Mouse (Mus musculus) MEL (cell line): ENCODE results near the gene Nfia. TPM values are rescaled to one million over a fixed set of nuclear protein-coding genes. Genes with fewer than 3 reads are reported as not detected.

Source experiments
- DNase-seq: peaks from one replicate; pipeline ENCODE4 v3.0.0; 2011; ENCODE audit warnings: low read depth, low spot score
- H3K27ac ChIP-seq: 2 replicates; pipeline ENCODE4 v1.5.1; 2012; ENCODE audit warnings: low read depth, mild to moderate bottlenecking, control low read depth, low read length, moderate library complexity; ENCODE audit not compliant: control insufficient read depth
- H3K27me3 ChIP-seq, 2 experiments: fragments of 150-350 bp in 1 of 2; sonication (generic) in 1 of 2; 2 replicates each; pipeline ENCODE4 v1.6.1; 2012; ENCODE audit warnings: low read length in 2 of 2, mild to moderate bottlenecking in 2 of 2, improper control_type of control experiment in 1 of 2, moderate library complexity in 1 of 2; ENCODE audit not compliant: insufficient read depth in 2 of 2, control insufficient read depth in 1 of 2
- H3K36me3 ChIP-seq, 2 experiments: 2 replicates each; pipeline ENCODE4 v1.6.1; 2012 to 2014; ENCODE audit warnings: low read length in 2 of 2, improper control_type of control experiment in 1 of 2, inconsistent platforms in 1 of 2, mild to moderate bottlenecking in 1 of 2; ENCODE audit not compliant: insufficient read depth in 2 of 2, control insufficient read depth in 1 of 2
- H3K4me1 ChIP-seq, 2 experiments: fragments of 150-350 bp in 1 of 2; sonication (generic) in 1 of 2; 2 replicates each; pipeline ENCODE4 v1.6.1; 2012; ENCODE audit warnings: low read length in 2 of 2, improper control_type of control experiment in 1 of 2, mild to moderate bottlenecking in 1 of 2; ENCODE audit not compliant: insufficient read depth in 2 of 2, control insufficient read depth in 1 of 2
- H3K4me3 ChIP-seq, 2 experiments: fragments of 150-350 bp in 1 of 2; sonication (generic) in 1 of 2; 2 replicates each; pipeline ENCODE4 v1.5.1; 2012; ENCODE audit warnings: low read depth in 2 of 2, low read length in 2 of 2, mild to moderate bottlenecking in 2 of 2, moderate library complexity in 2 of 2, control low read depth in 1 of 2, improper control_type of control experiment in 1 of 2; ENCODE audit not compliant: control insufficient read depth in 1 of 2, insufficient read depth in 1 of 2
- H3K79me2 ChIP-seq: 2 replicates; pipeline ENCODE4 v1.6.1; 2012; ENCODE audit warnings: mild to moderate bottlenecking, low read length, moderate library complexity; ENCODE audit not compliant: control insufficient read depth, poor library complexity, insufficient read depth
- H3K9ac ChIP-seq: 2 replicates; pipeline ENCODE4 v1.6.1; 2012; ENCODE audit warnings: low read depth, mild to moderate bottlenecking, control low read depth, low read length, moderate library complexity; ENCODE audit not compliant: control insufficient read depth, poor library complexity, severe bottlenecking
- H3K9me3 ChIP-seq: fragments of 150-350 bp; sonication (generic); replicated peaks from 2 replicates; pipeline ENCODE4 v1.6.1; 2012; ENCODE audit warnings: mild to moderate bottlenecking, low read length, improper control_type of control experiment, moderate library complexity; ENCODE audit not compliant: insufficient read depth
- CTCF ChIP-seq, 3 experiments: IDR thresholded peaks in 2 of 3; conservative IDR thresholded peaks in 1 of 3; 2 replicates each; pipeline ENCODE4 v1.5.1; 2011 to 2012; ENCODE audit warnings: low read length in 3 of 3, low read depth in 2 of 3, mild to moderate bottlenecking in 2 of 3, improper control_type of control experiment in 1 of 3, inconsistent platforms in 1 of 3, mixed read lengths in 1 of 3, moderate library complexity in 1 of 3; ENCODE audit not compliant: control insufficient read depth in 1 of 3, insufficient read depth in 1 of 3, poor library complexity in 1 of 3, severe bottlenecking in 1 of 3
- E2F4 ChIP-seq: IDR thresholded peaks from 2 replicates; pipeline ENCODE4 v1.6.1; 2011; ENCODE audit warnings: low read depth, low read length, improper control_type of control experiment, borderline replicate concordance
- ELF1 ChIP-seq: IDR thresholded peaks from 2 replicates; pipeline ENCODE4 v1.6.1; 2014; ENCODE audit warnings: low read depth, mild to moderate bottlenecking, inconsistent platforms, low read length, improper control_type of control experiment, moderate library complexity
- GABPA ChIP-seq: IDR thresholded peaks from 2 replicates; pipeline ENCODE4 v1.6.1; 2012; ENCODE audit warnings: low read depth, mild to moderate bottlenecking, inconsistent platforms, low read length, improper control_type of control experiment, moderate library complexity
- HCFC1 ChIP-seq: IDR thresholded peaks from 2 replicates; pipeline ENCODE4 v1.6.1; 2012; ENCODE audit warnings: low read depth, mild to moderate bottlenecking, inconsistent platforms, low read length, improper control_type of control experiment, moderate library complexity
- JUND ChIP-seq: IDR thresholded peaks from 2 replicates; pipeline ENCODE4 v1.6.1; 2011; ENCODE audit warnings: low read depth, mild to moderate bottlenecking, improper control_type of control experiment, low read length
- KAT2A ChIP-seq: conservative IDR thresholded peaks from 2 replicates; pipeline ENCODE4 v1.6.1; 2012; ENCODE audit warnings: low read depth, low read length, improper control_type of control experiment, inconsistent platforms
- MAFK ChIP-seq: IDR thresholded peaks from 2 replicates; pipeline ENCODE4 v1.6.1; 2011; ENCODE audit warnings: low read depth, mild to moderate bottlenecking, low read length, improper control_type of control experiment, borderline replicate concordance
- MAX ChIP-seq: IDR thresholded peaks from 2 replicates; pipeline ENCODE4 v1.6.1; 2011; ENCODE audit warnings: low read length, improper control_type of control experiment
- MAZ ChIP-seq: IDR thresholded peaks from 2 replicates; pipeline ENCODE4 v1.6.1; 2012; ENCODE audit warnings: low read depth, mild to moderate bottlenecking, inconsistent platforms, low read length, improper control_type of control experiment
- MYB ChIP-seq: IDR thresholded peaks from 2 replicates; pipeline ENCODE4 v1.6.1; 2011; ENCODE audit warnings: mild to moderate bottlenecking, low read depth, low read length, improper control_type of control experiment
- MYC ChIP-seq: IDR thresholded peaks from 2 replicates; pipeline ENCODE4 v1.6.1; 2011; ENCODE audit warnings: low read depth, mild to moderate bottlenecking, low read length, improper control_type of control experiment, moderate library complexity
- NRF1 ChIP-seq: IDR thresholded peaks from 2 replicates; pipeline ENCODE4 v1.6.1; 2014; ENCODE audit warnings: low read depth, mild to moderate bottlenecking, inconsistent platforms, low read length, improper control_type of control experiment, moderate library complexity; ENCODE audit not compliant: poor library complexity, insufficient read depth, severe bottlenecking
- POLR2A ChIP-seq, 2 experiments: IDR thresholded peaks; 2 replicates each; pipeline ENCODE4 v1.6.1; 2011 to 2012; ENCODE audit warnings: low read length in 2 of 2, mild to moderate bottlenecking in 2 of 2, control low read depth in 1 of 2, improper control_type of control experiment in 1 of 2, low read depth in 1 of 2, moderate library complexity in 1 of 2; ENCODE audit not compliant: control insufficient read depth in 1 of 2, insufficient read depth in 1 of 2, poor library complexity in 1 of 2
- POLR2AphosphoS2 ChIP-seq: IDR thresholded peaks from 2 replicates; pipeline ENCODE4 v1.6.1; 2011; ENCODE audit warnings: low read length, improper control_type of control experiment
- POLR2AphosphoS5 ChIP-seq: IDR thresholded peaks from 2 replicates; pipeline ENCODE4 v1.6.1; 2012; ENCODE audit warnings: low read depth, borderline replicate concordance, mild to moderate bottlenecking, inconsistent platforms, low read length, moderate library complexity, mixed read lengths
- RCOR1 ChIP-seq: IDR thresholded peaks from 2 replicates; pipeline ENCODE4 v1.6.1; 2012; ENCODE audit warnings: low read depth, mild to moderate bottlenecking, inconsistent platforms, low read length, improper control_type of control experiment
- SMC3 ChIP-seq: IDR thresholded peaks from 2 replicates; pipeline ENCODE4 v1.6.1; 2011; ENCODE audit warnings: low read depth, low read length, improper control_type of control experiment
- TAL1 ChIP-seq: IDR thresholded peaks from 2 replicates; pipeline ENCODE4 v1.6.1; 2012; ENCODE audit warnings: mild to moderate bottlenecking, inconsistent platforms, low read length, moderate library complexity, mixed read lengths
- TBP ChIP-seq: IDR thresholded peaks from 2 replicates; pipeline ENCODE4 v1.8.0; 2011; ENCODE audit warnings: low read depth, low read length, improper control_type of control experiment
- TCF12 ChIP-seq: IDR thresholded peaks from 2 replicates; pipeline ENCODE4 v1.6.1; 2014; ENCODE audit warnings: low read depth, mild to moderate bottlenecking, inconsistent platforms, low read length, improper control_type of control experiment, moderate library complexity
- UBTF ChIP-seq: IDR thresholded peaks from 2 replicates; pipeline ENCODE4 v1.6.1; 2012; ENCODE audit warnings: low read depth, mild to moderate bottlenecking, inconsistent platforms, low read length, improper control_type of control experiment, moderate library complexity, borderline replicate concordance; ENCODE audit not compliant: insufficient read depth
- USF1 ChIP-seq: IDR thresholded peaks from 2 replicates; pipeline ENCODE4 v1.6.1; 2014; ENCODE audit warnings: low read depth, mild to moderate bottlenecking, inconsistent platforms, low read length, improper control_type of control experiment, moderate library complexity
- ZMIZ1 ChIP-seq: IDR thresholded peaks from 2 replicates; pipeline ENCODE4 v1.6.1; 2012; ENCODE audit warnings: low read depth, mild to moderate bottlenecking, inconsistent platforms, low read length, improper control_type of control experiment, moderate library complexity
- polyA plus RNA-seq, 2 experiments: library from polyadenylated mRNA; stranded (reverse) in 1 of 2; unstranded in 1 of 2; fragments of >175 nt in 1 of 2; fragments of >200 nt in 1 of 2; gene quantifications; 2 replicates each; pipeline versions ENCODE4 v1.2.1 to v1.2.4; 2012; ENCODE audit warnings: low replicate concordance in 2 of 2, low read depth in 1 of 2; ENCODE audit not compliant: insufficient read length in 2 of 2, insufficient read depth in 1 of 2, missing spikeins in 1 of 2
- total RNA-seq: library from RNA; depleted of rRNA; stranded (reverse); fragments of 300-350 nt; gene quantifications from 2 replicates; pipeline ENCODE4 v1.2.3, GENCODE M21; 2012

The Nfia gene
- total and polyA plus RNA-seq, 3 experiments, result 10.2 to 20.5 (median 13.4) TPM

DNA sequence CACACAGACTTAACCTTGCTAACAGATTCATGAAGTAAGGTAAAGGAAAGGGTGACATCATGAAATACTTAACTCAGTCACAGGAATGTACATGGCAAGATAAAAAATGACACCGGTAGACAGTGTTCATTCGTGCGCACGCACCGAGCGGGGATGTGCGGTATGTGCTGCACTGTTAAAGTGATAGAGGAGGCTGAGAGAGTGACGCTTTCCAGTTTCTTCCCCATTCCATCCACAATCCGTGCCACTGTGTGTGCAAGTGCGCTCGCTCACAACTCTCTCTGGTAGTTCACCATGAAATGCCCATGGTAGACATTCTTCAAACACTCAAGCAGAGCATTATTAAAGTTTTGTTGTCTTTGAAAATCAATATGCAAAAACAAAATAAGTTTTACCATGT, 218.9 kb downstream of the Nfia start:
- Histone ChIP-seq H3K9me3 (no peaks in the 10 kb centered on the region), H3K79me2 (peaks cover 2% of the 10 kb centered on the region; the same call in 1 of the 2 replicates), H3K36me3 (peaks cover 0 to 11% of the 10 kb centered on the region in 2 experiments; a peak in 2 of 4 replicates), H3K27me3 (no peaks in the 10 kb centered on the region), H3K9ac (no peak overlapping the region), H3K4me1 (no peaks in the 10 kb centered on the region), H3K27ac (no peak overlapping the region), H3K4me3 (no peak overlapping the region)
- DNase-seq, result no peak
- TF ChIP-seq TCF12, result no peak
- TF ChIP-seq UBTF, result no peak
- TF ChIP-seq NRF1, result no peak
- TF ChIP-seq RCOR1, result no peak
- no peak for TF ChIP-seq KAT2A
- TF ChIP-seq ZMIZ1, result no peak
- TF ChIP-seq POLR2AphosphoS2, result no peak
- TF ChIP-seq E2F4, result no peak
- no peak for TF ChIP-seq HCFC1
- TF ChIP-seq USF1, result no peak
- TF ChIP-seq MYB, result no peak
- TF ChIP-seq ELF1, result no peak
- TF ChIP-seq MAX, result no peak
- TF ChIP-seq MAFK, result no peak
- no peak for TF ChIP-seq TAL1
- no peak for TF ChIP-seq POLR2AphosphoS5
- TF ChIP-seq JUND, result no peak
- TF ChIP-seq GABPA, result no peak
- TF ChIP-seq CTCF (IDR thresholded peaks at IDR 0.05 in 2 of 3, conservative IDR thresholded peaks at IDR 0.05 in 1 of 3; ENCODE audit: control insufficient read depth in 1 of 3, insufficient read depth in 1 of 3, low read depth in 2 of 3, low read length in 3 of 3, poor library complexity in 1 of 3, severe bottlenecking in 1 of 3), result no peak

DNA sequence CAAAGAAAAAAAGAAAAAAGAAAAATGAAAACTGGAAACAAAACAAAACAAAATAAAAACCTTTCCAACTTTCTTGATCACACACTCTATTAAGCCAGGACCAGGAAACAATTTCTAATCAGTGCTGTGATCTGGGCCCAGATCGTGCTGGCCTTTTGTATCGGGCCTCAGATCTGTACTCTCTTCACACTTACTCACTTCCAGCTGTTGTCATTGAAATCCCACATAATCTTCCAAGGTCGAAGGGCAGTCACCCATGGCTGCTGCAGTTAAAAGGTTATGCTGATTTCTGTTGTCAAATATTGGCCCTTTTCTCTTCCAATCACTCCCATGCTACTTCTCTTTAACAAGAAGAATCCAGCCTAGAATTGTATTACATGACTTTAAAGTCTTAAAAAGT, 219.3 kb downstream of the Nfia start:
- H3K27me3 ChIP-seq, result no peaks in the 10 kb centered on the region
- H3K79me2 ChIP-seq, result peaks cover 2% of the 10 kb centered on the region; the same call in 1 of the 2 replicates
- no peak overlapping the region for H3K27ac ChIP-seq
- DNase-seq, result no peak
- no peaks in the 10 kb centered on the region for H3K9me3 ChIP-seq
- H3K4me1 ChIP-seq, result no peaks in the 10 kb centered on the region
- TF ChIP-seq SMC3, result no peak
- TF ChIP-seq MYC, result no peak
- TF ChIP-seq MAZ, result no peak
- TF ChIP-seq JUND, result no peak
- no peak for TF ChIP-seq TBP
- no peak for TF ChIP-seq POLR2A (IDR thresholded peaks at IDR 0.05; ENCODE audit: control insufficient read depth in 1 of 2, insufficient read depth in 1 of 2, low read depth in 1 of 2, low read length in 2 of 2, poor library complexity in 1 of 2)
- H3K9ac ChIP-seq, result no peak overlapping the region
- H3K4me3 ChIP-seq, result no peak overlapping the region
- H3K36me3 ChIP-seq, result peaks cover 0 to 12% of the 10 kb centered on the region in 2 experiments; a peak in 2 of 4 replicates
